Mouse (Mus musculus) cerebellum, adult 18-20 months (tissue): ENCODE results near the gene Dennd1b.
A peak's percentile ranks its signal among the peaks of the same experiment; 100 is the strongest.

ENCODE experiments used
- DNase-seq, 2 experiments: peaks; one replicate each; pipeline ENCODE4 v3.0.0; 2021

Dennd1b gene

DNA sequence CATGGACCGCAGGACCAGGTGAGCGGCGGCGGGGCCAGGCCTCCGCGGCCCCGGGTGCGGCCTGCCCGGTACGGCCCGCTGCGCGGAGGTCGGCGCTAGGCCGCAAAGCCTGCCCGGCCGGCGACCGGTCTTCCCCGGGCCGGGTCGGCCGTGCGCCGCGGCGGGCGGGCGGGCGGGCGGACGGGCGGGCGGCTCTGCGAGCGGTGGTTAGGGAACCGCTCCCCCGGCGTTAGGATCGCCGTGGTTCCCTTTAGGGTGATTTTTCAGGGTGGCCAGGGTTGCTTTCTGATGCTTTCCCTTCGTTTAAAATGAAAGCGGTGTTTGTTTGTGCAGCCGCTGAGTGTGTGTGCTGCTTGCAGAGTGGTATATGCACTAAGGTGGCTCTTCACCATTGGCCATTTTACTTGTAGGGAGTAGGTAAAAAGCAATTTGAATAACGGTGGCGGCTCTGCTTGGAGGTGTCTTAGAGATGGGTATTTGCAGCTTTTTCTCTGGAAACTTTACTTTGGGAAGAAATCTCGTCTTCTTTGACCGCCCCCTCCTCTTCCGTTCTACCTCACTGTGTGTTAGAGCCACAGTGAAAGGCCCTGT is 728 bp downstream of the Dennd1b start:
- DNase-seq = peak in 1 of 2 experiments; percentile 10

DNA sequence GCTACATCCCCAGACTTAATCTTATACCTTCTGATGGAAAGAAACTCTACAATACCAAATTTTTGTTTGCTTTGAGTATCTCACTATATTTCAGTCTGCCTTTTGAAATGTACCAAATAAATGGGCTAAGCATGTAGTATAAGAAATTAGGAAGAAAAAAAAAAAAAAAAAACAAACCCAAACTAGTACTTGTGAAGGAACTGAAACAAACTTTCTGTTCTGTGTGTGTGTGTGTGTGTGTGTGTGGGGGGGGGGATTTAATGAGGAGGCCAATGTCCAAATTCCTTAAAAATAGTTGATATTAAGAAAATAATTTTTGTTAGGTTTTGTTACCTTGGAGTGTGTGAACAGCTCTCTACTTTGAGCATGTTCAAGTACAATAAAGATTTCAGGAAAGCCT is 1.8 kb downstream of the Dennd1b start:
- DNase-seq = no peak

DNA sequence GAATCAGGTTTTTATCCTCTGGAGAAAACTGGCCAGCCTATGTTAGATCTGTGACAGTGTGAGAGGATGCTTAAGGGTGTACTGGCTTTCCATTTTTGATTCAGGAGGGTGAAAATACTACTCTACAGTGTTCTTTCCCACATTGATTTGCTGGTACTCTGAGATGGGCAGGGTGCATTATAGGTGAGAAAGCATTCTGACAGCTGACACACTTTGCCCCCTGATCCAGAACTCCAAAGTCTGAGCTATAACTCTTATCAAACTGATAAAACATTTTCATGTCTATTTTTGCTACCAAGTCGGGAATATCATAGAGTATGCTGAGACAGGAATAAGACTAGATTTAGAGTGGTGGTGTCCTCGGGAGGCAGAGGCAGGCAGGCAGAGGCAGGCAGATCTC is 2.3 kb downstream of the Dennd1b start:
- DNase-seq = no peak

DNA sequence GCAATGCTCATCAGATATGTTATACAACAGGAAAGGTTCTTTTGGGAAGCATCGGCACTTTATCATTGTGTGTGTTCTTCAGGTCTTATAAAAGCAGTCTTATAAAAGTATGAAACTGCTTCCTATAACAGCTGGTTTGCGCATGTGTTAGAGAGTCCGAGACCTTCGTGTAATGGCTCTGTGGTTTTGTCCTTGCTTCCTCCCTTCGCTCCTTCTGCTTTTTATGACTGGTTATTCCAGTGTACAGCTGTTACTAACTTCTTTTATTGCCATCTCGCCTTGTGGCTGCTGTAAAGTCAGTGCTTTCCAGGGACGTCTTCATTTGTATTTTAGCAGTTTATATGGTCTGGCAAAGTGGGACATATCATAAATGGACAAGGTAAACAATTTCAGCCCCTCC is 4.2 kb downstream of the Dennd1b start:
- DNase-seq = no peak

DNA sequence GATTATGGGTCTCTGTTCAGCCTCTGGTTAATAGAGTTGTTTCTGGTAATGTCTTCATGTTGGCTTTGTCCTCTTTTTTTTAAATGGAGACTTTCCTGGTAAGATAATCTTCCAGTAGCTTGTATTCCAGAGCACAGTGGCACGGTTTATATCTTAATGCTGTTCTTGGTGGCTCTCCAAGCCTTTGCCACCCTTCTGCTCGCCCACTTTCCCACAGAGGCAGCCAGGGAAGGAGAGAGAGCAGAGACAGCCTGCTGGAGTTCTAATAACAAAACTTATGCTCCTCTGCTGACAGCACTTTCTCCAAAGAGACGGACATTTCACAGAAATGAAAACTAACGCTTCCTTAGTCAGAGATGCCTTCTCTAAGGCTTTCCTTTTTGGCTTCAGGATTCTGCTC is 6.8 kb downstream of the Dennd1b start:
- DNase-seq = no peak

DNA sequence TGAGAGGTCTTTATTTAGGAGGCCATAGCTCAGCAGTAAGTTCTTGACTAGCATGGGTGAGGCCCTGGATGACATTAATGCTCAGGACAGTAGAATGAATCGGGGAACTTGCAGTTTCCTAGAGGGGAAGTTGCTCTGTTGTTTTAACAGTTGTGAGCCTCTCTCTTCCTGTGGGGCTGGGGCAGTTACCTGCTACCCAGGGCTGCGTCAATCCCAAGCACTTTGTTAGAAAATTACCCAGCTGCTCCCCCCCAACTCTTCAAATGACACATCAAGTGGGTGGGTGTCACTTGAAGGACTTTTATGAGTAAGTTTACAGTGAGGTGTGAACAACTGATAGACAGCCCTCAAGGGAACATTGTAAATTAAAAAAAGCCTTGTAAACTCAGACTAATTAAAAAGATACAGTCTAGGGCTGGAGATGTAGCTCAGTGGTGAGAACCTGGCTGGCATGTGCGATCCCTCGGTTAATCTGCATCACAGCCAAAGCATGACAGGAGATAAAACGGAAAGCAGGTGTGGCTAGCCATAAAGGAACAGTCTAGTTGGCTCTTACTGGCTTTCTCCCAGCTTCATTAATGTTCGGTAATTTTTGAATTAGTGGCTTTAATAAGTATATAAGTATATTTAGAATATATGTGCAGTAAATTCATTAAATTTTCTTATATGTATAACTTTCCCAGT is 10.4 kb downstream of the Dennd1b start:
- DNase-seq = no peak

DNA sequence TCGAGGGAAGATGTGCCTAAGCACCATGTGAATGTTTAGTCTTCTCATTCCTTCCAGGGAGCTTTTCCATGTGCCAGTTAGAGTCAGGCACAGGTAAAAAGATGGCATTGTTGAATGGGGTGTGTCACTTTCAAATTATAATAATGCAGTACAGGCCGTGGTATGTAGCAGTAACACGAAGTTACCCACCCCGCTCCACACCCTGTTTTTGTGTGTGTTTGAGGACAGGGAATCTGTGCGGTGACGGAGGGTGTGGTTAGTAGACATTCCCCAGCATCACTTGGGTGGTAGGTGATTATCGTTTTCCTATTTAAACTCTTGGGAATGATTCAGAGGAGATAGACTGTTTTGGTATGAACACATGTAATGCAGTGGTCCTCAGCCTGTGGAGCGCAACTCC is 11.6 kb downstream of the Dennd1b start:
- DNase-seq = no peak

DNA sequence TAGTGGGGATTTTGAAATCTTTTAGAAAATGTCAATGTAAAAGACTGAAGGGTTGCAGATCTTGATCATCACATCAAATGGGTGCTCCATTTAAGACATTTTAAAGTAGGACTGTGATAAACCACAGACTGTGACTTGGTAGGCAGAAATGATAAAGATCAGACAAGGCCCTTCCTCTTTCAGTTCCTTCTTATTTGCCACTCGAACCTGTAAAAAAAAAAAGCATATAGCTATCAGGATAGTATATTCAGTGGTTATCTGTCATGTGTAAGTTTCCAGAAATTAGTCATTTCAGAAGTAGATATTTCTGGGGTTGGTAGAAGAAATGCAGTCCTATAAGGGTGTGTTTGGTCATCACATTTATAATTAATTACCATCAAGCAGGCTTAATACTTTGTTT is 12.7 kb downstream of the Dennd1b start:
- no peak for DNase-seq

DNA sequence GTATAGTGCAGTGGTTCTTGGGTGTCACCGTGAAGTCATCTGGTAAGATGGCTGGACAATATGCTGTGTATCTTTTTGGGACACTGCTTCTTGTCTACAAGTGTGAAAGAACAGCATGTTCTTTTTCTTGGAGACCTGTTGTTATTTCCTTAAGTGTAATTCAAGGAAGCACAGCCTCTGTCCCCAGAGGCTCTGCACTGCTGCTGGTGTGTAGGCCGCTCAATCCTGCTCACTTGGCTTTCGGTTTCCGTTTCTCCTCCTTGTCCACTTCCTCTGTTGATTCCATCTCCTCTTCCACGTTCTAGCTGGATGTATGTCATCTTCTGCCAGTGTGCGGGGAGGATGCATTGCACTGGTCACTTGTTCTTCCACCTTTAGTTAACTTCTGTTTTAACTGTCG is 19.0 kb downstream of the Dennd1b start:
- no peak for DNase-seq

DNA sequence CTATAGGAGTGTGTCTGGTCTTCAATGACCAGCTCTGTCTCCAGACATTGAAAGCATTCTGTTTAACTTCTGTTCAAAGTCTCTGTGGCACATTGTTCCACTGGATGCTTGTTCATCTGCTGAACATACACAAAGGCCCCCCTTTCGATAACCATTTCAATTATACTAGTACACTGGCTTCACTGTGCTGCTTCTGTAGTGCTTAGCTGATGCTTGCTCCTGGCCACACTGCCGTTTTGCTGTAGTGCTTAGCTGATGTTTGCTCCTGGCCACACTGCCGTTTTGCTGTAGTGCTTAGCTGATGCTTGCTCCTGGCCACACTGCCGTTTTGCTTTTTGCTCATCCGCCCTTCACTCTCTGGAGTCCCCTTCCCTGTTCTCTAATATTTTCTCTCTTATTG is 19.4 kb downstream of the Dennd1b start:
- no peak for DNase-seq

DNA sequence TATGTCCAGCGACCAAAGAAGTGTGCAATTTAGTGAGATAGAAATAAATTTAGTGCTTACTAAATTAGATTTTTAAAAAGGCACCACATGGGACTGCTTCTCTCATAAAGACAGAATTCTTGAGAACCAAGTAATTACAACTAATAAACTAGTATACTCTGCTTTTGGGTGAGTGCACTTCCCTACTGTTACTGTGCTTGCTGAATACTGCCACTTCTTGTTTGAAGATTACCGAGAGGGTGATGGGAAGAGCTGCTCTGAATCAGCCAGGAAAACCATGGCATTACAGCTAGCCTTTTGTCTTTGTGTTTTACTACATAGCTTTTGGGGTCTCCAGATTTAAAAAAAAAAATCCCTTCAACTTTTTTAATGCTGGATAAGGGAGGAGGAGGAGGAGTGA is 19.8 kb downstream of the Dennd1b start:
- DNase-seq = no peak

DNA sequence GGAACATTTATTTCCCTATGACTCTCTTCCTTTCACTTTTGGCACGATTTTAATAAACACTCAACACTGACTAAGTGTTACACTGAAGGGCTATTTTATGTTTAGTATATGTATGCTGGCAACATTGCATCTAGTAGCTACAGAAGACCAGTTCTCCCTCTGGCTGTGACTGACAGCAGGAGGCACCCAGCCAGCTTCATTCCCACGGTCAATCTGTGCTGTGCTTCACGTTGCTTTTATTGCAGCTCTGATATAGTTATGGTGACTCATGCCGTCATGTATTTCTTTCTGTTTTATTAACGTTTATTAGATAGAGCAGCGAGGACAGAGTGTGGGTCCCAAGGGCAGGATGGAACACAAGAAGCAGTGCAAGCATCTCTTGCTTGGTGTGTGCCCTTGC is 20.2 kb downstream of the Dennd1b start:
- DNase-seq = peak in 1 of 2 experiments; percentile 18

DNA sequence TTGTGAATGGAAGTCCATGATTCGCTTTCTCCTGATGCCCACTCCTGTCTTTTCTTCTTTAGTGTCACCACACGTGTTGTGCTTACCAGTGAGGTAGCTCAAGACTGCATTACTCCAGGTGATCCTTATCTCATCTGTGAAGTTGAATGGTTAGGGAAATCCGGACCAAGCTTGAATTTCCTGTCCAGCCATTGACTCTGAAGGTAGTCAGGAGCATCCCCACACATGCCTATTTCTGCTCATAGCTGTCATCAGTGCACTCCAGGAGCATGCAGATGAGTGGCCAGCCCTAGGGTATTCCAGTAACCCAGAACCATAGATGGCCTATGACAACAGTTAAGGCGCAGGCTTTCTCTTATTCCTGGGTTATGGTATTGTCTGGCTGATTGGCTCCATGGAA is 20.9 kb downstream of the Dennd1b start:
- no peak for DNase-seq

DNA sequence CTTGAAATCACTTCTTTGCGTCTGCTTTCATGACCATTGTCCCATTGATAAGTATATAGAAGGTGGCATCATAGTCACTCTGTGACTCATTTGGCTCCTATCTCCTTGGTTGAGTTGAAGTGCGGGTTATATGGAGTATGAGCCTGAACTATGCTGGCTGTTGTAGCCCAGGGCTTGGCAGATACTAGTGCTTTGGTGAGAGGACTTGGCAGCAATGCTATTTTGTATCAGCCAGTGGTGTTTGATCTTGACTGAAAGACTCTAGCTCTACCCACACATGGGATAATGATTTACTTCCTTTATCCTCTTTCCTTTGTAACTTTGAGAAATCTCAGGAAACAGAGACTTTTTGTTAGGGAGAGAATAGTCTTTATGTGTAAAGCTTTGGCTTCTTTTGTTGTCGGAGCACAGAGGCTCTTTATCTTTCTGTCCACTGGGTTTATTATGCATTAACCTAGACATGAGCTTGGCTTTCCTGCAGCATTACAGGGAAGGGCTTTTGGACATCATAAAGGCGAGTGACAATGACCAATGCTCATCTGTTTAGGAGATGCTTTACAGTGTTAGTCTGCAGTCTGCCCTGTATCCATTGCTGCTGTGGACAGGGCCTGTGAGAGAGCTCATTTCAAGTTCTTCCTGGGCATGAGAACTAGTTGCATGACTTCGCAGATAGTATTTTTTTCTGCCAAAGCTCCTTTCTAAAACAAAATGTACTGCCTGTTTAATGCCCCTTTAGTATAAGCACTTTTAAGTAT is 29.3 kb downstream of the Dennd1b start:
- DNase-seq = no peak

DNA sequence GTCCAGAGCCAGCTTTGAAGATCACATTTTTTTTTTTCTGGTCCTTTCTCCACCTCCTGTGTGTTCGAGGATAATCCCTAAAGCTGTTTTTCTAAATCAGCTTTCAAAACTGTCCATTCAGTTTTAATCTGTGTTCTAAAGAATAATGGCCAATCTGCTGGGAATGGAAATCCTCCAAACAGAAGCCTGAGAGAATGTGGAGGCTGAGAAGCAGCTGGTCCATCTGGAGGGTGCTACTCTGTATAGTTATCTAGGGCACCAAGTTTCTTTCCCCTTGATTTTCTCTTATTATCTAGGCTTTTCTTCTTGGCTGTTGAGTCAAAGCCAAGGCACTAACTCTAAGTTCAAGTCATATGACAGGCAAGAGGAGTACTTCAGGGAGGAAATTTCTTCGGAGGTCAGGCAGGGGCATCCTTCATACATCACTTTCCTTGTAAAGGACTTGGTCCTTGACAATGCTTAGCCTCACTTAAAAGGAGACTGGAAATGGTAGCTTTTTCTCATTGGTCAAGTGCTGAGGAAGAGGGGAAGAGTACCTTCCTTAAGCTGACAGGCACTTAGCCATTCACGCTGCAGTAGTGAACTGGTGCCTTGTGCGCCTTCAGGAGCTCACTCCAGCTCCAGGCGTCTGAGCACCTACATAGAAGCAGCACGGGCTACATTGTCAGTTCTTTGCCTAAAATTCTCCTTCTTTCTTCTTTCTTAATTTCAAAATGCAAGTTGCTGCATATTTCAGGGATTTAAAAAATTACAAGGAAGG is 32.6 kb downstream of the Dennd1b start:
- DNase-seq = no peak

DNA sequence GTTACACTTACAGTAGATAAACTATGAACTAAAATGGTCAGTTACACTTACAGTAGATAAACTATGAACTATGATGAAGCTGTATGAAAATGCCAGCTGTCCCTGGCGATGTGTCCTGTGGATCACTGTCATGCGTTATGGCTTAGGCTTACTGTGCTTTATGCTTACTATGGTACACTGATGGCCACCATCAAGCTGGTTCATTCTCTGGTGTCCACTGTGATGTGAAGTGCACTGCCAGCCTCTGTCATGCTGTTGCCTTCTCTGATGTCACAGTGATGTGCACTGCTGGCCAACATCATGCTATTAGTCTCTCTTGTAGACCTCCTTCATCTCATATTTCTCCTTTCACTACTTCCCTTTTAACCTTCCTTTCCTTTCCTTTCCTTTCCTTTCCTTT is 33.4 kb downstream of the Dennd1b start:
- no peak for DNase-seq

DNA sequence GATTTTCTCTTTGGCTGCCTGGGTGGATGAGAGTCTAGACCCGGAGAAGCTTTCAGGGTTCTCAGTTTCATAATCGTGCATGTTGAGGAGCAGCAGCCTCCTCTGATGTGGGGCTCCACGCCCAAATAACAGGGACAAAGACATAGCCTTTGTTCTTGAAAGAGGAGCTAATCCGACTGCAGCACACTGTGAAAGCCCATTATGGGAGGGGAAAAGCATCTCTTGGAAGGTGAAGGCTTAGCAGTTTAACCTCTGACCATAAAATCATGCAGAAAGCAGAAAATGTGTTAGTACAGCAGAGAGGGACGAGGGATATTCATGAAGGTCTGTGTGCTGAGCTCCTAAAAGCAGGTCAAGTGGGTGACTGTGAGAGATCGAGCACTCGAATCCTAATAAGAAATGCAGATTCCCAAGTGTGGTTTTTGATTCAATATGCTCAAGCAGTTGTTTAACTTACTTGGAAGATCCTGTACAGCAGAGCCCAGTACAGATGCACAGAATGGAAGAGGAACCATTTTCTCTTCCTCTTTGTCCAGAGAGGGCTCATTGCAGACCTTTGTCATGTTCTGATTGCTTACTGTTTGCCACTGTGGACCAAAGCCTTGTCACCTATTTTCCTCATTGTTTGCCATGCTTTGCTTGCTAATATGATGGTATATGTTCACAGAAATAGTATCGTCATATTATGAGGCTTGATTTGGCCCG is 37.6 kb downstream of the Dennd1b start:
- no peak for DNase-seq

DNA sequence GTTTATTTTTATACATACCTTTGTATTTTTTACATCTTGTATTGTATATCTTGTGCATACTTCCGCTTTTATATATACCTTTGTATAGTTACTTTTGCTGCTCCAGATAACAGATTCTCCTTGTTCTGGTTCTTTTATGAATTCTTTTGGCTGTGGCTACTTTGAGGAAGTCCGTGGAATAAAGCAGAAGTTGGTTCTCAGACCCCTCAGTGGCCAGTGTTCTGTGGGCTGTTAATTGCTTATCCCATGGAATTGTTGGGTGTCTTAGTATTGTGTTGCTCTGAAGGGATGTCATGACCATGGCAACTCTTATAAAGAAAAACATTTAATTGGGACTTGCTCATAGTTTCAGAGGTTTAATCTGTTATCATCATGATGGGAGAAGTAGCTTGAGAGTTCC is 40.3 kb downstream of the Dennd1b start:
- DNase-seq = no peak

DNA sequence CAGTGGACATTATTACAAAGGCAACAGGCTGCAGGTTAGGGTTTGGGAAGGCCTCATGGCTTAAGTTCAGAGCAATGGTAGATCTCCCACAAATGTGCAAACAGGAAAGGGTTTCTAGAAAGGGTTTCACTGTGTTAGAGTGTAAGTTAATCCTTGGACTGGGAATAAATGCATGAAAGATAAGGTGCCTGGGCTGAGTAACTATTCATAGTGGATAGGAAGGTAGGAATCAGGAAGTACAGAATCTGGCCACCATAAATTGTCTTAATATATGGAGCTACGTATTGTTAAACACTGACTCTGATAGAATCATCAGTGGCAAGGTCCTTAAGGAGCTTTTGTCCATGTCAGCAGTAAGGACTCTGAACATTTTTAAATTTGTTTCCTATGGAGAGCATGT is 42.8 kb downstream of the Dennd1b start:
- no peak for DNase-seq

DNA sequence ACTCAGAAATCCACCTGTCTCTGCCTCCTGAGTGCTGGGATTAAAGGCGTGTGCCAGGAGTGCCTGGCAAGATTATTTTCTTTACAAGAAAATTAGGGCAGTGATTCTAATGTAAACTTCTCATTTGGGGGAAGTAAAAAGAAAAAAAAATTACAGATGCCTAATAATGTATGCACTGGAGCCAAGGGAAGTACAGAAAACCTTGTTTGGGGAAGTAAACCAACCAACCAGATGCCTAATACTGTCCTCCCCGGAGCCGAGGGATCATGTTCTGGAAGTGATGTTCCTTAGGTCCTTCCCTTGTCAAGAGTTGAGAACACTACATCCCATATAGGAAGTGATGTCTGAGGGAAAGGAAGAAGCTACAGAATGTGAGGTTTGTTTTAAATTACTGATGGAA is 44.2 kb downstream of the Dennd1b start:
- DNase-seq = no peak

DNA sequence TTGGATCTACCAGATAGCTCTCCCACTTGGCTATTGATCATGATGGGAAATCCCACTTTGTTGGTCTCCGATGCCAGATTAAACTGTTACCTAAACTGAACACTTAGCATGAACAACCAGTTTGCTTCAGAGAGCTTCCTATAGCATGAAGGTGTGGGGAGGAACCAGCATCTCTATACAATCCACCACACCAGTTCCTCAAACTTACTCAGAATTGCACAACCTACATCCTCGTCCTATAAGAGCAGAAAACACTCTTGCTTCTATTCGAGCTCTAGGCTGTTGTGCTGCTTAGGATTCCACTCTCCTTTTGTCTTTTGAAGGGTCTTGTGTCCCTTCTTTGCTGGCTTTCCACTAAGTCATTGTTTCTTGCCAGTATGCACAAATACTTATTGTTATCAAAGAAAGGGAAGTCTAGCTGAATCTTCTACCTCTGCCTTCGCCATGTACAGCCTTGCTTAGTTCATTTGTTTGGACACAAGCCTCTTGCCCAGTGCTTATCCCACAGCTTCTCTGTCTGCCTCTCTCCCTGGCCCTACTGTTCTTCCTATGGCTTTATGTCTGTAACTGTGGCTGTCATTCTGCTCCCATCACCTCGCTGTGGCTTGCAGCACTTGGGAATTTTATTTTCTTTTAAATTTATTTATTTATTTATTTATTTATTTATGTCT is 52.0 kb downstream of the Dennd1b start:
- DNase-seq = no peak

DNA sequence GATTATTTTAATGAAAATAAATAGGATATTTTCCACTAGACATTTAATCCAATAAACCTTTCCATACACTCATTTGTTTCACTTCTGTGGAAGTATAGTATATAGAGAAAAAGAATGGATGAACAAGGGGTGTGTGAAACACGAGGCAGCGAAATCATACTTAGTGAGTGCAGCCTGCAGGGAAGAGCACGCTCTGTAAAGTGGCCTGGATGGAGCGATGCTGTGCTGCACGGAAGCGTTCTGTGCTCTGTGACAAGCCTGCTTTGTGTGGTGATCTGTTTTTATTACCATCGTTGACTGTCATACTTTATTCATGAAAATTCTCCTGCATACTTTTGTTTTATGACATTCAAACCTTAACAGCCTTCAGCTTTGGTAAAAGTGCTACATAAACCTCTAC is 58.1 kb downstream of the Dennd1b start:
- no peak for DNase-seq
